Mouse (Mus musculus): Measurements from ENCODE around the gene Vmn2r53. TPM values are rescaled to one million over a fixed set of nuclear protein-coding genes. Genes with fewer than 3 reads are reported as not detected.
"Not testable (repeated sequence)": the region's sequence is repeated elsewhere in the genome, so short reads cannot be mapped to it uniquely, and the experiment has no call there.

Gene Vmn2r53
- not detected in 2 replicates for polyA plus RNA-seq (2015; fragmentation: Nextera tagmentation; extraction: Ambion mirVana)

DNA sequence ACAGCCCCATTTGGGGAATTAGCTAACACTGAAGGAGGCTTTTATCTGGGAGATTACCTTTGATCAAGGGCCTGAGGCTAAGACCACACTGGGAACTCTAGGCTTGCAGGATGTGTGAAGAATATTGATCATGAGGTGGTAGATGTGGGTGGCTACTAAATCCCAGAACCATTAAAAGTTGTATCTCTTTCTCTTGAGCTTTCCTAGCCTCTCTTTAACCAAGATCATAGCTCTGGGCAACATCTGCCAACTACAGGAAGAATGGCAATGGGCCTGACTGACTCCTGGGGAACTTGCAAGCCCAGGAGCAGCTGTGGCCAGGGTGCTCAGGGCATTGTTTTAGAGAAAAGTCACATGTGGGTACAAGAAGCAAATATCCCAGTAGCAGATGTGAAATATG, at the start of gene Vmn2r53:
Gene Vmn2r53 (minus strand): TSS at position 101 of the 400 bp plus-strand sequence.
- H3K36me3 ChIP-seq (ENCODE audit: insufficient read depth, low read length) = no peaks in the 10 kb centered on the region
- no peaks in the 10 kb centered on the region for H3K27me3 ChIP-seq (ENCODE audit: insufficient read depth, low read length)
- H3K4me3 ChIP-seq (replicated peaks; ENCODE audit: low read depth, low read length) = no peak within 1 kb of the TSS
- ATAC-seq (replicated peaks; ENCODE audit: low FRiP score, low read depth) (no peak), DNase-seq (ENCODE audit: low spot score) (no peak)
- no peaks in the 10 kb centered on the region for H3K4me1 ChIP-seq (replicated peaks; ENCODE audit: insufficient read depth, low read length)
- no peak for TF ChIP-seq CTCF (IDR thresholded peaks at IDR 0.05; ENCODE audit: low read depth)
- H3K27ac ChIP-seq = no peak within 1 kb of the TSS
- H3K9ac ChIP-seq (ENCODE audit: low read depth, low read length) = no peak within 1 kb of the TSS
- no peaks in the 10 kb centered on the region; the same call in none of the 2 replicates for H3K9me3 ChIP-seq (replicated peaks; ENCODE audit: low read length)
- H3K4me2 ChIP-seq (ENCODE audit: low read length) = no peak within 1 kb of the TSS

DNA sequence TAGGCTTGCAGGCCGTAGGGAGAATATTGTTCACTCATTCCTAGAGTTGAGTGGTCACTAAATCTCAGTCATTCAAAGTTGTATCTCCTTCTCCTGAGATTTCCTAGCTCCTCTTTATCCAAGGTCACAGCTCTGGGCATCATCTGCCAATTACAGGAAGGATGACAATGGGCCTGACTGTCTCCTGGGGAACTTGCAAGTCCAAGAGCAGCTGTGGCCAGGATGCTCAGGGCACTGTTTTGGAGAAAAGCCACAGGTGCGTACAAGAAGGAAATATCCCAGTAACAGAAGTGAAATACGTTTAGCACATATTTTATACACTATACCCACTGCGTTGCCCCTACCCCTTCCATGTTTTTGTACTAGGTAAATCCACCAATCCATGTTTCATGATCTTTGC, 31.6 kb upstream of the Vmn2r53 start, which contains the start of gene Vmn2r54:
Gene Vmn2r54 (minus strand): TSS at position 101 of the 400 bp plus-strand sequence.
- H3K27me3 ChIP-seq (ENCODE audit: insufficient read depth, low read length); ATAC-seq (replicated peaks; ENCODE audit: low FRiP score, low read depth); H3K9me3 ChIP-seq (replicated peaks; ENCODE audit: low read length); H3K4me1 ChIP-seq (replicated peaks; ENCODE audit: insufficient read depth, low read length); H3K9ac ChIP-seq (ENCODE audit: low read depth, low read length); H3K27ac ChIP-seq; DNase-seq (ENCODE audit: low spot score); H3K36me3 ChIP-seq (ENCODE audit: insufficient read depth, low read length); H3K4me2 ChIP-seq (ENCODE audit: low read length); H3K4me3 ChIP-seq (replicated peaks; ENCODE audit: low read depth, low read length): not testable (repeated sequence)
- 80% methylated on average over 3 of the region's 4 CpGs for WGBS

Other genes with a start within 250 kb of the Vmn2r53 start
- gene Vmn1r84, start 239.5 kb downstream of the Vmn2r53 start, polyA plus RNA-seq (2015; fragmentation: Nextera tagmentation; extraction: Ambion mirVana) = not detected in 2 replicates
- gene Zfp551, start 186.0 kb downstream of the Vmn2r53 start, polyA plus RNA-seq (2015; fragmentation: Nextera tagmentation; extraction: Ambion mirVana) = 3.9 and 4.3 TPM in 2 replicates
- gene Zfp606, start 130.5 kb downstream of the Vmn2r53 start, polyA plus RNA-seq (2015; fragmentation: Nextera tagmentation; extraction: Ambion mirVana) = 18.6 TPM in 2 replicates
- gene 2900092C05Rik, start 96.3 kb downstream of the Vmn2r53 start, polyA plus RNA-seq (2015; fragmentation: Nextera tagmentation; extraction: Ambion mirVana) = not detected in 2 replicates
- not detected in 2 replicates for gene Vmn2r54, start 31.5 kb upstream of the Vmn2r53 start, polyA plus RNA-seq (2015; fragmentation: Nextera tagmentation; extraction: Ambion mirVana)
- not detected in 2 replicates for gene Vmn2r55, start 76.2 kb upstream of the Vmn2r53 start, polyA plus RNA-seq (2015; fragmentation: Nextera tagmentation; extraction: Ambion mirVana)
- not detected in 2 replicates for gene Vmn2r56, start 126.2 kb upstream of the Vmn2r53 start, polyA plus RNA-seq (2015; fragmentation: Nextera tagmentation; extraction: Ambion mirVana)
- 3.6 and 4.4 TPM in 2 replicates for gene Zscan18, start 194.8 kb upstream of the Vmn2r53 start, polyA plus RNA-seq (2015; fragmentation: Nextera tagmentation; extraction: Ambion mirVana)
- gene Zfp329, start 210.1 kb upstream of the Vmn2r53 start, polyA plus RNA-seq (2015; fragmentation: Nextera tagmentation; extraction: Ambion mirVana) = 8.8 and 8.9 TPM in 2 replicates
- gene Zfp110, start 226.0 kb upstream of the Vmn2r53 start, polyA plus RNA-seq (2015; fragmentation: Nextera tagmentation; extraction: Ambion mirVana) = 20.7 and 22.2 TPM in 2 replicates

All from kidney, postnatal 0 days (tissue).